Mouse (Mus musculus) neural tube, embryonic 12.5 days (tissue): Measurements from ENCODE around the gene Cd5l. TPM values are rescaled to one million over a fixed set of nuclear protein-coding genes. Genes with fewer than 3 reads are reported as not detected.
"Not testable (repeated sequence)": the region's sequence is repeated elsewhere in the genome, so short reads cannot be mapped to it uniquely, and the experiment has no call there.

Source experiments
- ATAC-seq: fragments of 200-750 bp; cut with Nextera tagmentation; 2 replicates; pipeline ENCODE4 v1.8.0; 2017; ENCODE audit warnings: low read depth, mild to moderate bottlenecking, moderate TSS enrichment, moderate library complexity; ENCODE audit not compliant: low FRiP score
- H3K27ac ChIP-seq: fragments of 300-500 bp; sonication (generic); 2 replicates; pipeline ENCODE4 v1.5.1; 2016
- H3K27me3 ChIP-seq: fragments of 300-500 bp; sonication (generic); replicated peaks from 2 replicates; pipeline ENCODE4 v1.6.1; 2016; ENCODE audit warnings: mild to moderate bottlenecking
- H3K36me3 ChIP-seq: fragments of 300-500 bp; sonication (generic); 2 replicates; pipeline ENCODE4 v1.6.1; 2016; ENCODE audit warnings: mild to moderate bottlenecking
- H3K4me1 ChIP-seq: fragments of 300-500 bp; sonication (generic); 2 replicates; pipeline ENCODE4 v1.6.1; 2016
- H3K4me2 ChIP-seq: fragments of 300-500 bp; sonication (generic); replicated peaks from 2 replicates; pipeline ENCODE4 v1.6.1; 2016; ENCODE audit warnings: mild to moderate bottlenecking
- H3K4me3 ChIP-seq: fragments of 300-500 bp; sonication (generic); 2 replicates; pipeline ENCODE4 v1.5.1; 2016
- H3K9ac ChIP-seq: fragments of 300-500 bp; sonication (generic); 2 replicates; pipeline ENCODE4 v1.6.1; 2016; ENCODE audit warnings: mild to moderate bottlenecking
- H3K9me3 ChIP-seq: fragments of 300-500 bp; sonication (generic); 2 replicates; pipeline ENCODE4 v1.6.1; 2016; ENCODE audit warnings: mild to moderate bottlenecking
- WGBS: fragments of 180-500 bp; shearing (Covaris S2); methylation state at CpG from one replicate; pipeline ENCODE4 v1.1.7; 2016; 5-methylcytosine and 5-hydroxymethylcytosine counted together
- polyA plus RNA-seq: library from polyadenylated mRNA; unstranded; fragments of >200 nt; fragmentation: Nextera tagmentation; extraction: Ambion mirVana; gene quantifications from 2 replicates; pipeline ENCODE4 v1.2.1, GENCODE M21; 2016

Gene Cd5l
- 0.09 TPM in 1 of 2 replicates, not detected in the other for polyA plus RNA-seq

DNA sequence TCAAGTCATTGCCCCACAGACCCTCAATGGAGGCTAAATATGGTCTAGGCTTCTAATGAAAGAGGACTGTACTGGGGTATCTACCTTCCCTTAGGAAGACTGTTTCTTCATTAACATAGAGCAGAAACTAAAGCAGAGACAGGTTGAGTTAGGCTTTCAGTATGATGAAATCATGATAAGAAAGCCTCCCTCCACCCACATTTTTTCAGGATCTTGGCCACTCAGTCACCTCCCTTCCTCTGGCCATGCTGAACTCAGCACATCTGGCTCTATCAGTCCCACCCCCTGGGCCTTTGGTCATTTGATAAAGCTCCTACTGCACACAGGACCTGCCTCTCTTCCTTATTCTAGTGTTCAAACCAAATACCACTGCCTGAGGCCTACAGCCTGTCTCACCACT, at the start of gene Cd5l:
Cd5l (plus strand) TSS at position 301 of the 400 bp plus-strand sequence.
- Histone ChIP-seq H3K27ac (no peak within 1 kb of the TSS), H3K4me2 (no peak within 1 kb of the TSS), H3K36me3 (no peaks in the 10 kb centered on the region), H3K9me3 (no peaks in the 10 kb centered on the region), H3K9ac (no peak within 1 kb of the TSS), H3K4me1 (no peaks in the 10 kb centered on the region), H3K27me3 (no peaks in the 10 kb centered on the region), H3K4me3 (no peak within 1 kb of the TSS)
- no peak for ATAC-seq

DNA sequence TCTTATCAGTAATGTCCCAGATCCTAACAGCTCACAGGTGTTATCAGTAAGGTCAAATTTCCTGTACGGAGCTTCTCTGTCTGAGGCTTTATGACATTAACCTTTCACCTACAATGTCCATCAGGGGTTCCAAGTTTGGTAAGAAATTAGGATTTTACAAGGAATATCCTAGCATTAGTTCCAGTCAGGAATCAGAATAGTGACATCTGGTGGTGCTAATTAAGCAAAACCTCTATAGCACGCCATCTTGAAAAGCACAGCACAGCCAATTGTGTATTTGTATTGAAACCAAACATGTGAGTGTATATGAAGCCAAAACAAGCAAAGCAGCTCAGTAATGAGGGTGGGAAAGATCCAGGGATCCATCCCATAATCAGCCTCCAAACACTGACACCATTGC, 47.8 kb upstream of the Cd5l start:
- Histone ChIP-seq H3K4me3 (no peak overlapping the region), H3K4me1 (no peaks in the 10 kb centered on the region), H3K36me3 (no peaks in the 10 kb centered on the region), H3K9me3 (no peaks in the 10 kb centered on the region), H3K27ac (no peak overlapping the region), H3K4me2 (no peak overlapping the region), H3K27me3 (no peaks in the 10 kb centered on the region), H3K9ac (no peak overlapping the region)
- no peak for ATAC-seq
- WGBS, result 84% methylated on average over 2 of the region's 2 CpGs

DNA sequence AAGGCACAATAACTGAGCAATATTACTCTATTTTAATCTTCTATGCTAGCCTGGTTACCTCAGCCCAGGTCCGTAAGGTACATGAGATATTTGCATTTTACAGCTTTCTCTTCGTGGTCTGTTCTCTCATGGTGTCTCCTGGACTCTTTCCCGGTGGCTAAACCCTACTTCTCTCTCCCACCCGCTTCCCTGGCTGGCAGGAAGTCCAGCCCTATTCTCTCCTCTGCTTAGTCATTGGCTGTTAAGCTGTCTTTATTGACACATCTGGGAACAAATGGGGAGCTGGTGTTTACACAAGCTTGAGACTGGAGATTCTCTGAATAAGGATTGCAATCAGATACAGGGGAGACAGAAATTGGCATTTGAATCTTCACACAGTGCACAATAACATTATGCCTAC, 35.1 kb upstream of the Cd5l start:
- Histone ChIP-seq H3K9me3 (no peaks in the 10 kb centered on the region), H3K4me3 (no peak overlapping the region), H3K27me3 (no peaks in the 10 kb centered on the region), H3K27ac (no peak overlapping the region), H3K4me1 (no peaks in the 10 kb centered on the region), H3K36me3 (no peaks in the 10 kb centered on the region), H3K4me2 (no peak overlapping the region), H3K9ac (no peak overlapping the region)
- WGBS, result 59% methylated on average over 4 of the region's 4 CpGs
- no peak for ATAC-seq

DNA sequence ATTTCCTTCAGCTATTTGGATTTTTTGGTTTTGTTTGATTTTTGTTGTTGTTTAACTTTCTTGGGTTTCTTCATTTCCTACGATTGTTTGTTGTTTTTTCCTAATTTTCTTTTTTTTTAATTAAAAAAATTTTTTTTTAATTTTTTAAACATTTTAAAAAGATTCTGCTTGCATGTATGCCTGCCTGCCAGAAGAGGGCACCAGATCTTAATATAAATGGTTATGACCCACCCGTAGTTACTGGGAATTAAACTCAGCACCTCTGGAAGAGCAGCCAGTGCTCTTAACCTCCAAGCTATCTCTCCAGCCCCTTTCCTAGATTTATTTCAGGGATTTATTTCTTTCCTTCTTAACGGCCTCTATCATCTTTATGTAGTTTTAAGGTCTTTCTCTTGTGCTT, 33.9 kb upstream of the Cd5l start:
- no peak overlapping the region for H3K4me3 ChIP-seq
- no peak overlapping the region for H3K27ac ChIP-seq
- no peak overlapping the region for H3K9ac ChIP-seq
- no peak overlapping the region for H3K4me2 ChIP-seq
- 16% methylated on average over 3 of the region's 3 CpGs for WGBS
- H3K27me3 ChIP-seq, result no peaks in the 10 kb centered on the region
- H3K4me1 ChIP-seq, result no peaks in the 10 kb centered on the region
- H3K36me3 ChIP-seq, result no peaks in the 10 kb centered on the region
- H3K9me3 ChIP-seq, result no peaks in the 10 kb centered on the region
- no peak for ATAC-seq

DNA sequence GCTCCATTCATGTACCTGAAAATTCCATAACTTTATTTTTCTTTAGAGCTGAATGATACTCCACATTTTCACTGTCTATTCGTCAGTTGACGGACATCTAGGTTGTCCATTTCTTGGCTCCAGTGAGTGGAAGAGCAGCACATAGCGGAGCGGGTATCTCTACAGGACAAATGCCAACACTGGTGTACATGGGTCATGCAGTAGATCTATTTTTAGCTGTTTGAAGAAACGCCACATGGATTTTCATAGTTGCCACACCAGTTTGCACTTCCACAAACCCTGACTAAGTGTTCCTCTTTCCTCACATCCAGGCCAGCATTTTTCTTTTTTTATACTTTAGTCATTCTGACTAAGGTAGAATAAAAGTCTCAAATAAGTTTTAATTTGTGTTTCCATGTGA, 19.8 kb upstream of the Cd5l start:
- H3K9me3 ChIP-seq, result no peaks in the 10 kb centered on the region
- WGBS, result 89% methylated on average over 5 of the region's 5 CpGs
- no peak overlapping the region for H3K9ac ChIP-seq
- ATAC-seq, result no peak
- H3K36me3 ChIP-seq, result no peaks in the 10 kb centered on the region
- no peaks in the 10 kb centered on the region for H3K4me1 ChIP-seq
- H3K27ac ChIP-seq, result no peak overlapping the region
- no peaks in the 10 kb centered on the region for H3K27me3 ChIP-seq
- no peak overlapping the region for H3K4me3 ChIP-seq
- no peak overlapping the region for H3K4me2 ChIP-seq

DNA sequence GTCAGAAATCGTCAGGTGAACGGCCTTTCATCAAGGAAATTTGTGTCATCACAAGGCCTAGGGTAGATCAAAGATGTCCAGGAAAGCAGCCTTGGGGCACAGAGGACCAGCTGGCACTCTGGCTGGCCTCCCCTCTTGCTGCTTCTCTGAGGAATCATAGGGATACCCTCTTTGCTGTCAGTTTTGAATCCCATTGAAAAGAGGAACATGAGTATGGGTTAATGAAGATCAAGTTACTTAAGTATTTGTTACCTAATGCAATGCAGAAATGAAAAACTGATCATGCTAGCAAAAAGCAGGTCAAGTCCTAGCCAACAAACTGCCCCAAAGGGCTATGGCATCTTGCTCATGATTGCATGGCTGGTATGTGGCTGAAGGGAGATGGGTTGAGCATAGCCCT, 6.7 kb upstream of the Cd5l start:
- H3K4me3 ChIP-seq, H3K4me1 ChIP-seq, H3K36me3 ChIP-seq, ATAC-seq, H3K4me2 ChIP-seq, H3K9ac ChIP-seq, H3K27me3 ChIP-seq, H3K27ac ChIP-seq, H3K9me3 ChIP-seq: not testable (repeated sequence)
- WGBS, result 81% methylated on average over 2 of the region's 2 CpGs

DNA sequence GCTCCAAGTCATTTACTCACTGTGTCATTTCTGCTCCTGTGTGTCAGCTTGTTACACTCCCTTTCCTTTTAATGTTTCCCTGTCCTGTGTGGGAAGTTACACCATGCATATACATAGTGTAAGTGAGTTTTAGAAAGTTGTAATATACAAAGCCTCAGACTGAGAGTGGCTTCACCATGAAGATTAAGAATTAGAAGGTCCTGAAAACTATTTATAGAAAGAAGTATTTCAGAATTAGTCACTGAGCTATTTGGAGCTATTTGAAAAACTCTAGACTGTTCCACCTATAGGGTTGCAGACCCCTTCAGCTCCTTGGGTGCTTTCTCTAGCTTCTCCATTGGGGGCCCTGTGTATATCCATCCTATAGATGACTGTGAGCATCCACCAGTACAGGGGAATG, 1.5 kb downstream of the Cd5l start:
- H3K9me3 ChIP-seq, result no peaks in the 10 kb centered on the region
- no peak overlapping the region for H3K4me3 ChIP-seq

DNA sequence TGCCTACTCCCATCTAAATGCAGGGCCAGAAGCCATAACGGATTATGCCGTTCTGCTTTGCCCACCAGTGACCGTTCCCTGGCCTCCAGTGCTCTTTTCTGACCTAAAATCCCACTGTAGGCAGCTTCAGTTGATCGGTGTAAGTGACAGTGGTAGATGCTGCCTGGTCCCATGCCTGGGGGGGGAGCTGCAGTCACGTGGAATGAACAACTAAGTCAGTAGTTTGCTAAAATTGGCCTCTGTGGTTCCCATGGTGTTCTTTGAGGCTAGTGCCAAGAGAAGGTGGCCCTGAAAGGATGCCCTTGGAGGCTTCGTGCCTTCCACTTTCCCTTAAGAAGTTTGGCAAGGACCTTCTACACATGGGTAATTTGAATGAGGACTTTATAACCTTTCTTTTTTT, 2.8 kb downstream of the Cd5l start:
- WGBS, result 88% methylated on average over 6 of the region's 6 CpGs
- no peak for ATAC-seq
- H3K27ac ChIP-seq, result no peak overlapping the region
- no peaks in the 10 kb centered on the region for H3K9me3 ChIP-seq
- no peaks in the 10 kb centered on the region for H3K4me1 ChIP-seq
- no peak overlapping the region for H3K4me2 ChIP-seq
- H3K27me3 ChIP-seq, result no peaks in the 10 kb centered on the region
- H3K36me3 ChIP-seq, result no peaks in the 10 kb centered on the region
- no peak overlapping the region for H3K4me3 ChIP-seq
- H3K9ac ChIP-seq, result no peak overlapping the region

More for the DNA sequence above, 1.5 kb downstream of the Cd5l start:
- Histone ChIP-seq H3K4me1 (no peaks in the 10 kb centered on the region), H3K9ac (no peak overlapping the region), H3K27me3 (no peaks in the 10 kb centered on the region), H3K4me2 (no peak overlapping the region), H3K36me3 (no peaks in the 10 kb centered on the region), H3K27ac (no peak overlapping the region)
- ATAC-seq, result no peak

DNA sequence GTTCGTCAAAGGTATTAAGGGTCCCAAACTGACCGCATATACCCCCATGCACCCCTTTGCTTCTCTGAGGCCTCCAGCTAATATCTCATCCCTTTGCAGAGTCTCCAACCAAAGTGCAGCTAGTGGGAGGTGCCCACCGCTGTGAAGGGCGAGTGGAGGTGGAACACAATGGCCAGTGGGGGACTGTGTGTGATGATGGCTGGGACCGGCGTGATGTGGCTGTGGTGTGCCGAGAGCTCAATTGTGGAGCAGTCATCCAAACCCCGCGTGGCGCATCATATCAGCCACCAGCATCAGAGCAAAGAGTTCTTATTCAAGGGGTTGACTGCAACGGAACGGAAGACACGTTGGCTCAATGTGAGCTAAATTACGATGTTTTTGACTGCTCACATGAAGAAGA, 8.0 kb downstream of the Cd5l start:
- H3K4me2 ChIP-seq, result no peak overlapping the region
- no peaks in the 10 kb centered on the region for H3K9me3 ChIP-seq
- H3K9ac ChIP-seq, result no peak overlapping the region
- no peak overlapping the region for H3K27ac ChIP-seq
- WGBS, result 92% methylated on average over 14 of the region's 14 CpGs
- no peak for ATAC-seq
- no peaks in the 10 kb centered on the region for H3K4me1 ChIP-seq
- no peak overlapping the region for H3K4me3 ChIP-seq
- no peaks in the 10 kb centered on the region for H3K36me3 ChIP-seq
- no peaks in the 10 kb centered on the region for H3K27me3 ChIP-seq

DNA sequence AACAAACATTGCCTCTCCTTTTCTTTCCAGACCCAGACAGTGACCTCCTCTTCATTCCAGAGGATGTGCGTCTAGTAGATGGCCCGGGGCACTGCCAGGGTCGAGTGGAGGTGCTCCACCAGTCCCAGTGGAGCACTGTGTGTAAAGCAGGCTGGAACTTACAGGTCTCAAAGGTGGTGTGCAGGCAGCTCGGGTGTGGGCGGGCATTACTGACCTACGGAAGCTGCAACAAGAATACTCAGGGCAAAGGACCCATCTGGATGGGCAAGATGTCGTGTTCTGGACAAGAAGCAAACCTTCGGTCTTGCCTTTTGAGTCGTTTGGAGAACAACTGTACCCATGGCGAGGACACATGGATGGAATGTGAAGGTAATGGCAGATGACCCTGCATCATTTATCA, 9.8 kb downstream of the Cd5l start:
- no peak overlapping the region for H3K27ac ChIP-seq
- no peak overlapping the region for H3K9ac ChIP-seq
- H3K9me3 ChIP-seq, result no peaks in the 10 kb centered on the region
- no peaks in the 10 kb centered on the region for H3K36me3 ChIP-seq
- H3K27me3 ChIP-seq, result no peaks in the 10 kb centered on the region
- 85% methylated on average over 10 of the region's 10 CpGs for WGBS
- ATAC-seq, result no peak
- no peaks in the 10 kb centered on the region for H3K4me1 ChIP-seq
- H3K4me2 ChIP-seq, result no peak overlapping the region
- H3K4me3 ChIP-seq, result no peak overlapping the region

DNA sequence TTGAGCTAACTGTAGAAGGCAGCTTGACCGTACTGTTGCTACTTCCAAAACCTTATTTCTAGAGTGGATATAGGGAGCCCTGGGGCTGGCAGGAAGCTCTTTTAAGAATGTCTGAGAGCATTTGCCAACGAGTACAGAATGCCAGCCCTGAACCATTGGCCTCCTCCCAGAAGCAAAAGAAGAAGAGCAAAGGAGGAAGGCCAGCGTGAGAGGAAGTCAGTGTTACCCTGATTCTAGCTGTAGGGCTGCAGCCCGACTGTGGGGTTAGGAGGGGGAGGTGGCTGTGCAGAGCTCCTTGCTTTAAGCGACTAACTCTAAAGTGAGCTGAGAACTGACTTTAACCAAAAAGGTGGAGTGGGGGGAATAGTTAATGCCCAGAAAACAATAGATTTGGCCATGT, 11.5 kb downstream of the Cd5l start:
- no peak for ATAC-seq

DNA sequence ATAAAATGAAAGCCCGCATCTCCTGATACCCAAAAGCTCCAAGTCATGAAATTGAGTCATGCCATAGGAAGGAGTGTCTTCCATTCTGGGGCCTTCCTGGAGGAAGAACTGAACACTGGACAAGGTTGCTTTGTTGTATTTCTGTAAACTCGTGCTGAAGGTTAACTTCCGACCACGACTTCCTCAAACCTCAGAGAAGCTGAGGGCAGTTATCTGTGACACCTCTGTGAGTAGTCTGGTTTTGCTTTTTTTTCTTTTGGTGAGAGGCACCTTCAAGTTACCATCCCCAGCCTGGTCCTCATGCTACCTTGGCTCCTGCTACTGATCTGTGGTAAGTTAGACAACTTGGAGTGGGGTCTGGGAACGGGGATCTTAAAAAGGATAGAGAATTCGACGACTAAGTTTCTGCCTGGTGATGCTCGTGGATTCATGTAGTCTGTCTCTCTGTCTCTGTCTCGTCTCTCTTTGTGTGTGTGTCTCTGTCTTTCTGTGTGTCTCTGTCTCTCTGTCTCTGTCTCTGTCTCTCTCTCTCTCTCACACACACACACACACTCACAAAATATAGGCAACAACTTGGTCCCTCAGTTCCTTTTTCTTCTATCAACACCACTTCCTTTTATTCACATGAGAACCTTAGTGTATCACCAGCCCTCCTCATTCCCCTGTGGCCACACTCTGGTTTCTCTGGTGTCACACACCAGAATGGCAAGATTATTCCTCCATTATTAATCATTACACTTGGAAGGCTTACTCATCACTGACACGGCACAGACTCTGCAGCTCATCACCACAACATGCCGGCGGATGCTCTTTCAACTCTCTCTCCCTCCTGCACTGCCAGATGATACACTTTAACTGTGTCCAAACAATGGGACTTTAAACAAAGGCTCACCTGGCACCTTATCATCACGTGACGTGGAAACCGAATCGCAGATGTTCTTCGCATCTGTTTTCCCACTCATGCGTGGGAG, 18.8 kb downstream of the Cd5l start, which contains the start of gene Fcrl1:
Fcrl1 (plus strand) TSS at position 193 of the 971 bp plus-strand sequence.
- no peak within 1 kb of the TSS for H3K27ac ChIP-seq
- no peak for ATAC-seq
- H3K4me1 ChIP-seq, result no peaks in the 10 kb centered on the region
- H3K4me3 ChIP-seq, result no peak within 1 kb of the TSS
- no peak within 1 kb of the TSS for H3K4me2 ChIP-seq
- no peaks in the 10 kb centered on the region for H3K9me3 ChIP-seq
- no peaks in the 10 kb centered on the region for H3K27me3 ChIP-seq
- 87% methylated on average over 18 of the region's 18 CpGs for WGBS
- H3K9ac ChIP-seq, result no peak within 1 kb of the TSS
- H3K36me3 ChIP-seq, result no peaks in the 10 kb centered on the region

More for the DNA sequence above, 11.5 kb downstream of the Cd5l start:
- no peak overlapping the region for H3K4me3 ChIP-seq
- WGBS, result 80% methylated on average over 5 of the region's 5 CpGs
- no peaks in the 10 kb centered on the region for H3K9me3 ChIP-seq
- no peak overlapping the region for H3K9ac ChIP-seq
- no peak overlapping the region for H3K4me2 ChIP-seq
- no peaks in the 10 kb centered on the region for H3K36me3 ChIP-seq
- H3K27ac ChIP-seq, result no peak overlapping the region
- no peaks in the 10 kb centered on the region for H3K27me3 ChIP-seq
- no peaks in the 10 kb centered on the region for H3K4me1 ChIP-seq

DNA sequence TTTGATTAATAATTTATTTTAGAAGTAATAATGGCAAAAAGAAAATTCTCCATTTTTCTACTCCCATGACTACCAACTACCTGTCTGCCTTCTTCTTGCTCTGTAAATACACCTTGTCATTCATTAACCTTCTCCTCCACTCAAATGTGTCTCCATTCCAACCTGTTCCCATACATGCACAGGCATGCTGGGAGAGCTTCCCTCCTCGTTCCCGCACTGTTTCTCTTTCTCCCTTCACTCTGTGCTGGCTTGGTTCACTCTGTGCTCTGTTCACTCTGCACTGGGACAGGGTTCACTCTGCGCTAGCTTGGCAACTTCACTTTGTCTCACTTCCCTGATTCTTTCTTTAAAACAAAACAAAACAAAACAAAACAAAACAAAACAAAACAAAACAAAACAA, 19.5 kb downstream of the Cd5l start:
- no peak overlapping the region for H3K4me2 ChIP-seq
- WGBS, result 79% methylated on average over 3 of the region's 3 CpGs
- no peaks in the 10 kb centered on the region for H3K4me1 ChIP-seq
- no peak for ATAC-seq
- H3K9ac ChIP-seq, result no peak overlapping the region
- H3K9me3 ChIP-seq, result no peaks in the 10 kb centered on the region
- no peak overlapping the region for H3K27ac ChIP-seq
- no peak overlapping the region for H3K4me3 ChIP-seq
- no peaks in the 10 kb centered on the region for H3K36me3 ChIP-seq
- H3K27me3 ChIP-seq, result no peaks in the 10 kb centered on the region
